Mouse (Mus musculus): ENCODE results near the gene Slc25a14.

DNA sequence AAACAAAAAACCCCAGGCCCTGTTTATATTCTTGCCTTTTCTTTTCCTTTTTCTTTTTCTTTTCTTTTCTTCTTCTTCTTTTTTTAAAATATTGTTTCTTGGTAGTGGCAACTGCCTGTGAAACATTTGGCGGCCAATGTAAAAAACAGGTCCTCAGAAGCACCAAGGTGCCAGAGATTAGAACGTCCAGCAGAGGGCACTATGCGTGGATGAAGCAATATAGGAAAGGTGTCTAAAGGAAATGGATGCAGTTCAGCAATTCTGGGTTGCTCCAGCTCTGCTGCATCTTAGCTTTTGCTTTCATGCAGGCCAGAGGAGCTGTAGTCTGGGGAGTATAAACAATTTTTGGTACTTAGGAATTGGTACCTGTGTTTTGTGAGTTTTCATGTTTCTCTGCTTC lies 60.2 kb downstream of the Slc25a14 start:
- TF ChIP-seq POLR2A (IDR thresholded peaks at IDR 0.05; ENCODE audit: low read depth, low read length) (no peak), CTCF (IDR thresholded peaks at IDR 0.05; ENCODE audit: borderline replicate concordance, insufficient read depth, low read length) (no peak)

Data from embryonic fibroblast, embryonic 13.5 days (primary cell).